Mouse (Mus musculus) liver, adult 2 months (tissue): Measurements from ENCODE around the gene Ezh1.

Experiments
- CTCF ChIP-seq: fragments of 200-500 bp; IDR thresholded peaks from 2 replicates; pipeline ENCODE4 v1.5.1; 2011; ENCODE audit warnings: low read depth, low read length, control low read depth
- POLR2A ChIP-seq: fragments of 200-500 bp; IDR thresholded peaks from 2 replicates; pipeline ENCODE4 v1.6.1; 2011; ENCODE audit warnings: low read length, control low read depth; ENCODE audit not compliant: insufficient read depth; ENCODE audit errors: extremely low read depth

GRCm38 (mm10) chr11:101232010-101232839 lies 6.0 kb upstream of the Ezh1 start:
- TF ChIP-seq CTCF (no peak), POLR2A (no peak)
